Mouse (Mus musculus): ENCODE measurements around the gene Pip4p1. TPM values are rescaled to one million over a fixed set of nuclear protein-coding genes. Genes with fewer than 3 reads are reported as not detected.
A peak's percentile ranks its signal among the peaks of the same experiment; 100 is the strongest.
"Not testable (repeated sequence)": the region's sequence is repeated elsewhere in the genome, so short reads cannot be mapped to it uniquely, and the experiment has no call there.

The Pip4p1 gene
- polyA plus RNA-seq, 1 experiment, result 8.9 TPM

DNA sequence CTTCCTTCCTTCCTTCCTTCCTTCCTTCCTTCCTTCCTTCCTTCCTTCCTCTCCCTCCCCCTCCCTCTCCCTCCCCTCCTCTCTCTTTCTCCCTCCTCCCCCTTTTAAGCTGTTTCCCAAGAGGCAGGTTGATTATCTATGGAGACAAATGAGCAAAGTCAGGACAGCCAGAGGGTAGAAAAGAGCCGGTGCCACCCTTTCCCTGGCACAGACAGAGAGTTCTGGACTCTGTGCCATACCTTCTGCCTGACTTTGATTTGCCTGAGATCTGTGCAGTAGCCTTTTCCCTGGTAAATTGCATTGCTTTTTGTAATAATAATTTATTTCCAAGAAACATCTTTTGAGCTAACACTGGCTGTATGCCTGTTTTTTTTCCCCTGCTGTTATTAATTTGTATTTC is 38.4 kb upstream of the Pip4p1 start:
- no peaks in the 10 kb centered on the region for H3K9me3 ChIP-seq (ENCODE audit: control insufficient read depth, low read length)
- H3K4me1 ChIP-seq (ENCODE audit: control insufficient read depth), result no peaks in the 10 kb centered on the region
- no peaks in the 10 kb centered on the region for H3K27me3 ChIP-seq (ENCODE audit: control insufficient read depth)
- H3K4me3 ChIP-seq (replicated peaks), result no peak overlapping the region
- TF ChIP-seq GATA1 (IDR thresholded peaks at IDR 0.05; ENCODE audit: low read length), result no peak
- no peak for TF ChIP-seq TAL1 (IDR thresholded peaks at IDR 0.05; ENCODE audit: low read length)
- peaks cover under 1% of the 10 kb centered on the region for H3K36me3 ChIP-seq (ENCODE audit: control insufficient read depth)

DNA sequence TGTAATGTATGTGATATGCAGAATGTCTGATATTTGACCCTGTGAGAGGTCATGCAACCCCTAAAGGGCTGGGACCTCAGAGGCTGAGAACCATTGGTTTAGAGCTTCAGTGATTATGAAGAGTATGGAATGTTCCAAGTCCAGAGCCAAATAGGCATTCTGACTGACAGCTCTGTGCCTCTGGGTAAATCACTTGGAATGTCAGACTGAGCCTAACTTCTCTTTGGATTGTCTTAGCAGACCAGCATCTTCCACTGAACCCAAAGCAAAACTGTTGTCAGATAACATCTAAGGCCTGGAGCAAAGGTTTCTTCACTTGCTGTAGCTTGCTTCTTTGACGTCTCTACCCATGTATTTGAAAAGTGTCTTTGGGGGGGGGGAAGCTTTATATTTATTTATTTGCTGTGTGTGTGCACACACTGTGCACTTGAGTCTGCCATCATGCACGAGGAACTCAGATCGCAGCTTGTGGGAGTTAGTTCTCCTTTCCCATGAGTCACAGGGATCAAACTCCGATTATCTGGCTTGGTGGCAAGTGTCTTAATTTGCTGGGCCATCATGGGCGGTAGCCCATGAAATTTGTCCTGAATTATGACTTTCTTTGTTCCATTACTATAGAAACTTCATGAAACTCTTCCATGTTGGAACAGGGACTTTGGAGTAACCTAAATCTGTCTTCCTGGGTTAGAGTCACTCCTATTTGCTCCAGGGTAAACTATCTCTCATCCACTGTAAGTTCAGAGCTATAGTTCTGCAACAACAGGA is 37.7 kb upstream of the Pip4p1 start:
- Histone ChIP-seq H3K4me1 (ENCODE audit: control insufficient read depth) (no peaks in the 10 kb centered on the region), H3K27me3 (ENCODE audit: control insufficient read depth) (no peaks in the 10 kb centered on the region), H3K36me3 (ENCODE audit: control insufficient read depth) (peaks cover 5% of the 10 kb centered on the region), H3K9me3 (ENCODE audit: control insufficient read depth, low read length) (no peaks in the 10 kb centered on the region), H3K4me3 (replicated peaks) (no peak overlapping the region)
- TF ChIP-seq GATA1 (IDR thresholded peaks at IDR 0.05; ENCODE audit: low read length), result no peak
- TF ChIP-seq TAL1 (IDR thresholded peaks at IDR 0.05; ENCODE audit: low read length), result no peak

DNA sequence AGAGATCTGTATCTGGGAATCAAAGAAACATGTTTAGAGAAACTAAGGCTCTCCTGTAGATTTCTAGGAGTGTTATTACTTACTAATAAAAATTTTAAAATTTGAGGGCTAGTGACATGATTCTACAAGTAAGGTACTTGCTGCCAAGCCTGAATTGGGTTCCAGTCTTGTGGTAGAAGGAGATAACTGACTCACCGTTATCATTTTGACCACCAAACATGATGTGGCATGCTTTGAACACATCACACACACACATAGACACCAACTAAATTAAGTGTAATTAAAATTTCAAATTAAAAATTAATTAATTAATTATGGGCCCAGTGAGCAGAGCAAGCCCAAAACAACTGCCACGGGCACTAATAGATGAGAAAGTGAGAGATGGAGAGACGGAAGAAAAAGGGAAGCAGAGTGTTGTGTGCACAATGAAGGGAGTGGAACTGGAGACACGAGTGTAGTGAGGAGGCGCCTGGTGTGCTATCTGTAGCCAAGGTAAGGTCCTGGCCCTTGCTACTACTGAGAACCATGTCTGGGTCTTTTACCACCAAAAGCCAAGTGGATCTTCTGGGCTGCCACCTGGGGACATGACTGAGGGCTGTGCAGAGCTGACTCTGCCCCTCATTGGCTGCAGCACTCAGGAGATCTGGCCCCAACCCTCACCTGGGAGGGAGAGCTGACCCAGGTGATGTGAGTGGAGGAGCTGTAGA is 27.8 kb upstream of the Pip4p1 start:
- H3K4me1 ChIP-seq (ENCODE audit: control insufficient read depth); H3K36me3 ChIP-seq (ENCODE audit: control insufficient read depth); H3K27me3 ChIP-seq (ENCODE audit: control insufficient read depth); H3K9me3 ChIP-seq (ENCODE audit: control insufficient read depth, low read length); H3K4me3 ChIP-seq (replicated peaks): not testable (repeated sequence)

DNA sequence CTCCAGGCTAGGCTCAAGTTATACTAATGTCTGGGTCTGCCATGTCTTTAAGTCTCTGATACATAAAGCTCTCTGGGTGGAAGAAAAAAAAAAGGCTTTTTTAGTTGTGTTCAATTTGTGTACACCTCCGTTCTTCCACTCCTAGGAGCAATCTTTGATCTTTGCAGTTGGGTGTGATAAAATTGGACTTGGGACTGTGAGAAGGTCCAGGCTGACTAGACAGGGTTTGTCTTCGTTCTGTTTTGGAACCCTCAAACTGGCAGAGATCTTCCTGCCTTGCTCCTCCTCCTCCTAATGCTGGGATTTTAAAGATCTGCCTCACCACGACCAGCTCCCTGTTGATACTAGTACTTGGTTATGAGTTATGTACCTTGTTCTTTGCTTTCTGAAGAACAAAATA is 26.5 kb upstream of the Pip4p1 start:
- H3K27me3 ChIP-seq (ENCODE audit: control insufficient read depth); H3K9me3 ChIP-seq (ENCODE audit: control insufficient read depth, low read length); H3K36me3 ChIP-seq (ENCODE audit: control insufficient read depth); H3K4me1 ChIP-seq (ENCODE audit: control insufficient read depth): not testable (repeated sequence)
- peak overlapping the region; percentile 62 for H3K4me3 ChIP-seq (replicated peaks)

DNA sequence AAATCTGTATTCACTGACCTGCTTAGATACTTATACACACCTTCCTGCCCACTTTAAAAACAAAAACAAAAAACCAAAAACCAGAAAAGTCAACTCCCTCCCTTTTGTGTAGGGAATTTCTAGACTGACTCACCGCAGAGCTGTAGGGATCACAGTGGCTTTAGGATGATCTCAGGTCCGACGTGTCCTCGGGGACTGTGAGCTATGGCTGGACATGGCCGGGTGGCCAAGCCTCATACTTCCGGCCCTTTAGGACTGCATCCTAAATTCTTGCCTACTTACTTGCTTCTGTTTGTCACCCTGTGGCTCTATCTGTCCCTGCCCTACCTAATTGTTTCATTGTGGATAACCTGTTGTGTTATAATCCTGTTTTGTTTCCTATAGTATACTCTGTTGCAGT is 26.1 kb upstream of the Pip4p1 start:
- not testable (repeated sequence) for H3K9me3 ChIP-seq (ENCODE audit: control insufficient read depth, low read length); H3K27me3 ChIP-seq (ENCODE audit: control insufficient read depth); H3K4me1 ChIP-seq (ENCODE audit: control insufficient read depth); H3K36me3 ChIP-seq (ENCODE audit: control insufficient read depth)
- H3K4me3 ChIP-seq (replicated peaks), result peak overlapping the region; percentile 62

DNA sequence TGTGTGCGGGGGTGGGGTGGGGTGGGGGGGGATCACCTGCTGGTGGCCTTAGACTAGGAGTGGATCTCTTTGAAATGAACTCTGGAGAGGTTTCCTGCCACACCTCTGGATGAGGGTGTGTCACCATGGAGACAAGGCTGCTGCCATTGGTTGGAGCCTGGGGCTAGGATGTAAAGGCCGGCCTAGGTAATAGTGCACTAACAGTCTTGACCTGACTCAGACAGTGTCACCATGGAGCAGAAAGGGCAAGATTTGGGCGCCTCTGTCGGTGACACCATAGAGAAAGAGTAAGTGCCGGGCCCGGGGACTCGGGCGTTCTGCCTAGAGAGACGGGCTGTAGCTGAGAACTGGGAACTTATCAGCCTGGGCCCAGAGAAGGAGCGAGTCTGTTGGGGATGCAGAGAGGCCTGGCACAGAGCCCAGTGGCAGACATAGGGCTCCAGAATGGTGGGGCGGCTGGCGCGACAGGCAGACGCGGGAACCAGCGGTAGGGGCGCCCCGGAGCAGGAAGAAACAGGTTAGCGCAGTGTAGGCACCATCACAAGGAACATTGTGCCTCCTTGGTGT is 25.4 kb upstream of the Pip4p1 start, which contains the start of gene Pnp2:
TSS of gene Pnp2 (plus strand) at position 51 of the 567 bp plus-strand sequence.
- Histone ChIP-seq H3K4me3 (replicated peaks) (peak within 1 kb of the TSS; percentile 62), H3K36me3 (ENCODE audit: control insufficient read depth) (peaks cover 13% of the 10 kb centered on the region)
- H3K9me3 ChIP-seq (ENCODE audit: control insufficient read depth, low read length); H3K27me3 ChIP-seq (ENCODE audit: control insufficient read depth); H3K4me1 ChIP-seq (ENCODE audit: control insufficient read depth): not testable (repeated sequence)

DNA sequence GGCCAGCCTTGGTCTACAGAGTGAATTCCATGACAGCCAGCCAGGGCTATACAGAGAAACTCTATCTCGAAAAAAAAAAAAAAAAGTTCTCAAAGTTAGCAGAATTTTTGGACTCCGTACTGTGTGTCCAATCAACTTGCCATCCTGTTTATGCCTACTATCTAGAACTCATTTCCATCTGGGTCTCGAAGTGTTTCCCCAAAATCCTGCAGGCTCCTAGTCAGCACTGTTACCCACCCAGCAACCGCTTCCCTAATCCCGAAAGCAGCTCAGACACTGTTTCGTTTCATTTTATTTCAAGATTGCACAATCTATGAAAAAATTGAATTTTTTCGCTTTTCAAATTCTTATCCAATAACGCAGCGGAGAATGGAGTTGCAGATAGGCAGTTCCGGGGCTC is 24.8 kb upstream of the Pip4p1 start:
- H3K27me3 ChIP-seq (ENCODE audit: control insufficient read depth), result no peaks in the 10 kb centered on the region
- H3K9me3 ChIP-seq (ENCODE audit: control insufficient read depth, low read length), result no peaks in the 10 kb centered on the region
- H3K4me3 ChIP-seq (replicated peaks), result no peak overlapping the region
- TF ChIP-seq TAL1 (IDR thresholded peaks at IDR 0.05; ENCODE audit: low read length) (no peak), GATA1 (IDR thresholded peaks at IDR 0.05; ENCODE audit: low read length) (no peak)
- peaks cover 13% of the 10 kb centered on the region for H3K36me3 ChIP-seq (ENCODE audit: control insufficient read depth)
- peaks cover 4% of the 10 kb centered on the region; the same call in 1 of the 2 replicates for H3K4me1 ChIP-seq (ENCODE audit: control insufficient read depth)

DNA sequence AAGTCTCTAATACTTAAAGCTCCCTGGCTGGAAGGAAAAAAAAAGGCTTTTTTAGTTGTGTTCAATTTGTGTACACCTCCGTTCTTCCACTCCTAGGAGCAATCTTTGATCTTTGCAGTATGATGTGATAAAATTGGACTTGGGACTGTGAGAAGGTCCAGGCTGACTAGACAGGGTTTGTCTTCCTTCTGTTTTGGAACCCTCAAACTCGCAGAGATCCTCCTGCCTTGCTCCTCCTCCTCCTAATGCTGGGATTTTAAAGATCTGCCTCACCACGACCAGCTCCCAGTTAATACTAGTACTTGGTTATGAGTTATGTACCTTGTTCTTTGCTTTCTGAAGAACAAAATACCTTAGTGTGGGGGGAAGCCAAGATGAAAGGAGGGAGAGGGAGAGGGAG is 14.9 kb upstream of the Pip4p1 start:
- H3K9me3 ChIP-seq (ENCODE audit: control insufficient read depth, low read length); H3K4me1 ChIP-seq (ENCODE audit: control insufficient read depth); H3K27me3 ChIP-seq (ENCODE audit: control insufficient read depth); H3K36me3 ChIP-seq (ENCODE audit: control insufficient read depth): not testable (repeated sequence)
- peak overlapping the region; percentile 66 for H3K4me3 ChIP-seq (replicated peaks)

DNA sequence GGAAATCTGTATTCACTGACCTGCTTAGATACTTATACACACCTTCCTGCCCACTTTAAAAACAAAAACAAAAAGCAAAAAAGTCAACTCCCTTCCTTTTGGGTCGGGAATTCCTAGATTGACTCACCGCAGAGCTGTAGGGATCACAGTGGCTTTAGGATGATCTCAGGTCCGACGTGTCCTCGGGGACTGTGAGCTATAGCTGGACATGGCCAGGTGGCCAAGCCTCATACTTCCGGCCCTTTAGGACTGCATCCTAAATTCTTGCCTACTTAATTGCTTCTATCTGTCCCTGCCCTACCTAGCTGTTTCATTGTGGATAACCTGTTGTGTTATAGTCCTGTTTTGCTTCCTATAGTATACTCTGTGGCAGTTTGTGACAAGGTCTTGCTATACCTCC is 14.4 kb upstream of the Pip4p1 start:
- not testable (repeated sequence) for H3K36me3 ChIP-seq (ENCODE audit: control insufficient read depth); H3K27me3 ChIP-seq (ENCODE audit: control insufficient read depth); H3K4me1 ChIP-seq (ENCODE audit: control insufficient read depth)

DNA sequence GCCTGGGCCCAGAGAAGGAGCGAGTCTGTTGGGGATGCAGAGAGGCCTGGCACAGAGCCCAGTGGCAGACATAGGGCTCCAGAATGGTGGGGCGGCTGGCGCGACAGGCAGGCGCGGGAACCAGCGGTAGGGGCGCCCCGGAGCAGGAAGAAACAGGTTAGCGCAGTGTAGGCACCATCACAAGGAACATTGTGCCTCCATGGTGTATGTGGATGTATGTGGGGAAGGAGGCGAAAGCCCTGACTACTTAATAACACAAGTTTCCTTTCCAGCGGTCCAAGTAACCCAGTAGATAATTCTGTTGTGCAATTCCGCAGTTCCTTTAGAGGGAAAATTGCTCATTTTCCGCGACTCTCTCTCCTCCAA is 14.0 kb upstream of the Pip4p1 start:
- H3K36me3 ChIP-seq (ENCODE audit: control insufficient read depth); H3K9me3 ChIP-seq (ENCODE audit: control insufficient read depth, low read length); H3K27me3 ChIP-seq (ENCODE audit: control insufficient read depth); H3K4me1 ChIP-seq (ENCODE audit: control insufficient read depth): not testable (repeated sequence)
- H3K4me3 ChIP-seq (replicated peaks), result peak overlapping the region; percentile 66

More for the DNA sequence above, 14.4 kb upstream of the Pip4p1 start:
- H3K4me3 ChIP-seq (replicated peaks), result peak overlapping the region; percentile 66
- not testable (repeated sequence) for H3K9me3 ChIP-seq (ENCODE audit: control insufficient read depth, low read length)

Data from erythroblast, embryonic 14.5 days (primary cell).